Mouse (Mus musculus): ENCODE results near the gene Hoxd3. TPM values are rescaled to one million over a fixed set of nuclear protein-coding genes. Genes with fewer than 3 reads are reported as not detected.

Gene Hoxd3
- total and polyA plus RNA-seq, 3 experiments, result not detected

DNA sequence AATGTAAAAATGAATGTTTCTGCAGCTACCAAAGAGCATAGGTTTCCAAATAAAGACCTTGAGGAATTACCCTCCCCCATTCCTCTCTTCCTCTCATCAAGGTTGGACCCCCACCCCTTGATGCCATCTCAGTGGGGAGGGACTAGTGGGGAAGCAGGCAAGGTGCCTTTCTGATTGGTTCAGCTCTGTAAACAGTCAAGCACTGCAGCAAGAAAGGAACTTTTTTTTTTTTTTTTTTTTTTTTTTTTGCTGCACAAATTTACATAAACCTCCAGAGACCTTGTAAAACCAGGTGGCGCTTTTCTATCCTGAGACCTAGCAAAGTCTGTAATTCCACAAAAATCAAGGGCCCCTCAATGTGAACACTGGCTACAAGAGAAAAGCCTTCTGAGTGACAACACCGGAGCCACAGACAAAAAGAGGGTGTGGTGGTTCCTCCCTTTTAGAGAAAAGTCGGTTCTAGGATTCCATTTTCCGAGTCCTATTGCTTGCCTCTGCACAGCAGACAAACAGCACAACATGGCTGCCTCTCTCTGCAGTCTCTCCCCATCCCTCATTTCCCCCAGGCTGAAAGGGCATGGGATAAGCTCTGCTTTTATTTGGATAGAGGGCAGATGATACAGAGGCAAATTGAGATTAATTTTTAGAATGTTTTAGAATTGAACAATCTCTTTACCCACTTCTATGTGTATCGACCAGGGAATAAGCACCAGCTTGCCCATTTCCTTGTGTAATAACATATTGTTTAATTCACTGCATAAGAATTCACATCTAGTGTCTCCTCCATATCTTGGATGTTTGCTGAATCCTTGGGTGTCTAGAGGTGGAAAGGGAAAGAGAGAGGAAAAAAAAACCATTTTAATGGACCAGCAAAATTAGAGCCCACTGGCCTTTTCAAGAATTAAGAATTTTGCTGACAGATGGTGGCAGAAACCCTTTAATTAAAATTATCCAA lies 2.0 kb upstream of the Hoxd3 start:
- Histone ChIP-seq H3K4me3 (ENCODE audit: control insufficient read depth in 1 of 2, insufficient read depth in 1 of 2, low read depth in 2 of 2, low read length in 2 of 2) (no peak overlapping the region), H3K79me2 (ENCODE audit: control insufficient read depth, insufficient read depth, low read length, poor library complexity) (peaks cover 6% of the 10 kb centered on the region; the same call in 1 of the 2 replicates), H3K27me3 (ENCODE audit: control insufficient read depth in 1 of 2, insufficient read depth in 2 of 2, low read length in 2 of 2) (peaks cover 0 to 1% of the 10 kb centered on the region in 2 experiments; a peak in 1 of 4 replicates), H3K9ac (ENCODE audit: control insufficient read depth, low read depth, low read length, poor library complexity, severe bottlenecking) (no peak overlapping the region), H3K27ac (ENCODE audit: control insufficient read depth, low read depth, low read length) (no peak overlapping the region), H3K4me1 (ENCODE audit: control insufficient read depth in 1 of 2, insufficient read depth in 2 of 2, low read length in 2 of 2) (no peaks in the 10 kb centered on the region; a peak in 2 of 4 replicates), H3K36me3 (ENCODE audit: control insufficient read depth in 1 of 2, insufficient read depth in 2 of 2, low read length in 2 of 2) (peaks cover 0 to 2% of the 10 kb centered on the region in 2 experiments; a peak in 1 of 4 replicates), H3K9me3 (replicated peaks; ENCODE audit: insufficient read depth, low read length) (no peaks in the 10 kb centered on the region)
- no peak for DNase-seq (ENCODE audit: low read depth, low spot score)
- TF ChIP-seq RCOR1 (IDR thresholded peaks at IDR 0.05; ENCODE audit: low read depth, low read length), result no peak
- TF ChIP-seq ELF1 (IDR thresholded peaks at IDR 0.05; ENCODE audit: low read depth, low read length), result no peak
- no peak for TF ChIP-seq MYB (IDR thresholded peaks at IDR 0.05; ENCODE audit: low read depth, low read length)
- TF ChIP-seq TCF12 (IDR thresholded peaks at IDR 0.05; ENCODE audit: low read depth, low read length), result no peak
- peak; percentile 81 for TF ChIP-seq ZNF384 (IDR thresholded peaks at IDR 0.05; ENCODE audit: low read depth, low read length)
- TF ChIP-seq RAD21 (IDR thresholded peaks at IDR 0.05; ENCODE audit: low read depth, low read length), result no peak

DNA sequence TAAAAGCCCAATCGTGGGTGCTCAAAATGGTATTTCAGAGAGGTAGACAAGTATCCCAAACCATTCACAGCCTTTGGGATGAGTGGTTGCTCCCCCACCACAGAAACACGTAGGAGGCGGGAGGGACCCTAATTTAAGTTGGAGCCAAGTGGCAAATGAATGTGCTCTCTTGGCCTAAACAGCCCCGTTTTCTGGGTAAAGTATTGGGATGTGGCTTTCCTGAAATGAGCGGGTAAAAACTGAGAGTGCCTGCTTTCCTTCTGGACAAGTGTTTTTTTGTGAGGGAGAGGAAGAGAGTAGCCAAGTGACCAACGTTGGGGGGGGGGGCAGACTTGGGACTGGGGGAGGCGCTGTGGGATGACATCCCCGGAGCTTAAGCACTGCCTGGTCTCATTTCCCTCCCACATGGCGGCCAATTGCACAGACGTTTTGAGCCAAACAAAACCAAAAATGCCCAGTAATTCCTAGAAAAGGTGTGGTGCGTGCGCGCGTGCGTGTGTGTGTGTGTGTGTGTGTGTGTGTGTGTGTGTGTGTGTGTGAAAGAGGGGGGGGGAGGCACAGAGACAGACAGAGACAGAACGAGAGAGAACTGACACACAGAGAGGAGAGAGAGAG lies 691 bp upstream of the Hoxd3 start:
- Histone ChIP-seq H3K4me1 (ENCODE audit: control insufficient read depth in 1 of 2, insufficient read depth in 2 of 2, low read length in 2 of 2) (no peaks in the 10 kb centered on the region; a peak in 2 of 4 replicates), H3K9ac (ENCODE audit: control insufficient read depth, low read depth, low read length, poor library complexity, severe bottlenecking) (no peak overlapping the region), H3K36me3 (ENCODE audit: control insufficient read depth in 1 of 2, insufficient read depth in 2 of 2, low read length in 2 of 2) (peaks cover 0 to 2% of the 10 kb centered on the region in 2 experiments; a peak in 1 of 4 replicates), H3K27me3 (ENCODE audit: control insufficient read depth in 1 of 2, insufficient read depth in 2 of 2, low read length in 2 of 2) (peaks cover 0 to 1% of the 10 kb centered on the region in 2 experiments; a peak in 1 of 4 replicates), H3K9me3 (replicated peaks; ENCODE audit: insufficient read depth, low read length) (no peaks in the 10 kb centered on the region), H3K4me3 (ENCODE audit: control insufficient read depth in 1 of 2, insufficient read depth in 1 of 2, low read depth in 2 of 2, low read length in 2 of 2) (no peak overlapping the region), H3K27ac (ENCODE audit: control insufficient read depth, low read depth, low read length) (no peak overlapping the region), H3K79me2 (ENCODE audit: control insufficient read depth, insufficient read depth, low read length, poor library complexity) (no peaks in the 10 kb centered on the region)
- DNase-seq (ENCODE audit: low read depth, low spot score), result no peak
- TF ChIP-seq BHLHE40 (IDR thresholded peaks at IDR 0.05; ENCODE audit: borderline replicate concordance, low read depth, low read length) (no peak), MAX (IDR thresholded peaks at IDR 0.05; ENCODE audit: low read length) (no peak), UBTF (IDR thresholded peaks at IDR 0.05; ENCODE audit: borderline replicate concordance, insufficient read depth, low read depth, low read length) (no peak), MYB (IDR thresholded peaks at IDR 0.05; ENCODE audit: low read depth, low read length) (no peak), TBP (IDR thresholded peaks at IDR 0.05; ENCODE audit: low read depth, low read length) (no peak), HCFC1 (IDR thresholded peaks at IDR 0.05; ENCODE audit: low read depth, low read length) (no peak), RCOR1 (IDR thresholded peaks at IDR 0.05; ENCODE audit: low read depth, low read length) (no peak), KAT2A (conservative IDR thresholded peaks at IDR 0.05; ENCODE audit: low read depth, low read length) (no peak), ZNF384 (IDR thresholded peaks at IDR 0.05; ENCODE audit: low read depth, low read length) (no peak), TCF12 (IDR thresholded peaks at IDR 0.05; ENCODE audit: low read depth, low read length) (no peak), GATA1 (IDR thresholded peaks at IDR 0.05; ENCODE audit: low read depth, low read length) (no peak), MAZ (IDR thresholded peaks at IDR 0.05; ENCODE audit: low read depth, low read length) (no peak), POLR2AphosphoS5 (IDR thresholded peaks at IDR 0.05; ENCODE audit: borderline replicate concordance, low read depth, low read length) (no peak), TAL1 (IDR thresholded peaks at IDR 0.05; ENCODE audit: low read length) (no peak)
